Mouse (Mus musculus) midbrain, embryonic 14.5 days (tissue): ENCODE results near the gene Tmem52b. TPM values are rescaled to one million over a fixed set of nuclear protein-coding genes. Genes with fewer than 3 reads are reported as not detected.

ENCODE experiments used
- ATAC-seq: fragments of 200-750 bp; cut with Nextera tagmentation; 2 replicates; pipeline ENCODE4 v1.8.0; 2017; ENCODE audit warnings: moderate number of reproducible peaks, moderate library complexity; ENCODE audit not compliant: low FRiP score, low TSS enrichment
- DNase-seq: peaks from one replicate; pipeline ENCODE4 v3.0.0-alpha.2; 2015
- H3K27ac ChIP-seq: fragments of 300-500 bp; sonication (generic); replicated peaks from 2 replicates; pipeline ENCODE4 v1.5.1; 2014; ENCODE audit warnings: mild to moderate bottlenecking, low read depth, low read length, moderate library complexity
- H3K27me3 ChIP-seq: fragments of 300-500 bp; sonication (generic); 2 replicates; pipeline ENCODE4 v1.6.1; 2014; ENCODE audit warnings: low read length, control low read depth, mixed read lengths; ENCODE audit not compliant: control insufficient read depth, insufficient read depth
- H3K36me3 ChIP-seq: fragments of 300-500 bp; sonication (generic); 2 replicates; pipeline ENCODE4 v1.6.1; 2014; ENCODE audit warnings: low read length, control low read depth; ENCODE audit not compliant: control insufficient read depth, insufficient read depth
- H3K4me1 ChIP-seq: fragments of 300-500 bp; sonication (generic); 2 replicates; pipeline ENCODE4 v1.6.1; 2014; ENCODE audit warnings: mild to moderate bottlenecking, antibody characterized with exemption, low read length, control low read depth; ENCODE audit not compliant: control insufficient read depth, insufficient read depth
- H3K4me2 ChIP-seq: fragments of 300-500 bp; sonication (generic); 2 replicates; pipeline ENCODE4 v1.6.1; 2014; ENCODE audit warnings: mild to moderate bottlenecking, low read length, moderate library complexity
- H3K4me3 ChIP-seq: fragments of 300-500 bp; sonication (generic); replicated peaks from 2 replicates; pipeline ENCODE4 v1.5.1; 2014; ENCODE audit warnings: low read depth, low read length
- H3K9ac ChIP-seq: fragments of 300-500 bp; sonication (generic); replicated peaks from 2 replicates; pipeline ENCODE4 v1.6.1; 2014; ENCODE audit warnings: mild to moderate bottlenecking, low read length, moderate library complexity
- H3K9me3 ChIP-seq: fragments of 300-500 bp; sonication (generic); 2 replicates; pipeline ENCODE4 v1.6.1; 2016; ENCODE audit warnings: low read length, control low read depth, mixed read lengths; ENCODE audit not compliant: control insufficient read depth
- WGBS: fragments of 180-500 bp; shearing (Covaris S2); extraction: QIAGEN DNeasy Blood & Tissue Kit; methylation state at CpG from one replicate; pipeline ENCODE4 v1.1.7; 2014; 5-methylcytosine and 5-hydroxymethylcytosine counted together
- polyA plus RNA-seq: library from polyadenylated mRNA; unstranded; fragments of >200 nt; fragmentation: Nextera tagmentation; extraction: Ambion mirVana; gene quantifications from 2 replicates; pipeline ENCODE4 v1.2.1, GENCODE M21; 2014

Tmem52b gene
- polyA plus RNA-seq, 1 experiment from 2014 or later: not detected

DNA sequence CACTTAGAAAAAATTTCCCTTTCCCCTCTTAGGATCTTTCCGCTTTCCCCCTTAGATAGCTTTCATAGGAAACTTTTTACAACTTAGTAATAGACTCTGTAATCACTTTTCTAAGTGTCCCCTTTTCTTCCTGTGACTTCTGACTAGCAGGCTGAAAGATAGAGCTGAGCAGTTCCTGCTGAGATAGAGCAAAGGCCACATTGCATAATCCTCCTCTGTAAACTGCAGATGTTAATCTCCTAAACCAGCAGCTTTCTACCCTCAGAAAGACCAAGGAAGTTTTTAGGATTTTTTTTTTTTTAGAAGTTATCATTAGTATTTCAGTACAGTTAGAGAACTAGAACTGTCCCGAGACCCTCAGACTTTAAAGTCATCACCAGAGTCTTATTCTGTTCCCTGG is 8.9 kb upstream of the Tmem52b start:
- 86% methylated on average over 2 of the region's 2 CpGs for WGBS
- Histone ChIP-seq H3K9ac (no peak overlapping the region), H3K27me3 (no peaks in the 10 kb centered on the region), H3K4me3 (no peak overlapping the region), H3K4me1 (no peaks in the 10 kb centered on the region), H3K27ac (no peak overlapping the region), H3K4me2 (no peak overlapping the region), H3K9me3 (0 out of 2 replicates have a peak, but pooled peaks cover 3% of the 10 kb centered on the region), H3K36me3 (no peaks in the 10 kb centered on the region)
- ATAC-seq: no peak
- no peak for DNase-seq

DNA sequence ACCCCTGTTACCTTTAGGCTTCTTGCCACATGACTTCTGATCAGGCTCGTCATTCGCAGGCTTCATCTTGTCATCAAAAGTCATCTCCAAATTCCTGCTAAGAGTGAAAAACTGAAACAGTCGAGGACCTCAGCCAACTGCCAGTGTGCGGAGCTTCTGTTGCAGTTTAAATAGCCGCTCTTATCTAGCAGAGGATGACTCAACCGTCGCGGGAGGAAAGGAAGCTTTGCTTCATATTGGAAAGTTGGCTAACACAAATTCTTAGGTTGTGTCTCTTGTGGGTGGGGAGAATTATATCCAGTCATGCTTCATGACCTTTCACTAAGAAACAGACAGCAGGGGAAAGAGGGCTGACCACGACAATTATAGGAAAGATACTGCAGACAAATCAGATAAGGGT is 5.3 kb upstream of the Tmem52b start, which contains the start of gene Olr1:
TSS of gene Olr1 (minus strand) at position 142 of the 400 bp plus-strand sequence.
- no peaks in the 10 kb centered on the region for H3K4me1 ChIP-seq
- H3K4me3 ChIP-seq: no peak within 1 kb of the TSS
- H3K4me2 ChIP-seq: no peak within 1 kb of the TSS
- no peak within 1 kb of the TSS for H3K27ac ChIP-seq
- H3K36me3 ChIP-seq: no peaks in the 10 kb centered on the region
- ATAC-seq (no peak), DNase-seq (no peak)
- no peaks in the 10 kb centered on the region for H3K27me3 ChIP-seq
- H3K9me3 ChIP-seq: 0 out of 2 replicates have a peak, but pooled peaks cover under 1% of the 10 kb centered on the region
- 88% methylated on average over 9 of the region's 9 CpGs for WGBS
- H3K9ac ChIP-seq: no peak within 1 kb of the TSS

DNA sequence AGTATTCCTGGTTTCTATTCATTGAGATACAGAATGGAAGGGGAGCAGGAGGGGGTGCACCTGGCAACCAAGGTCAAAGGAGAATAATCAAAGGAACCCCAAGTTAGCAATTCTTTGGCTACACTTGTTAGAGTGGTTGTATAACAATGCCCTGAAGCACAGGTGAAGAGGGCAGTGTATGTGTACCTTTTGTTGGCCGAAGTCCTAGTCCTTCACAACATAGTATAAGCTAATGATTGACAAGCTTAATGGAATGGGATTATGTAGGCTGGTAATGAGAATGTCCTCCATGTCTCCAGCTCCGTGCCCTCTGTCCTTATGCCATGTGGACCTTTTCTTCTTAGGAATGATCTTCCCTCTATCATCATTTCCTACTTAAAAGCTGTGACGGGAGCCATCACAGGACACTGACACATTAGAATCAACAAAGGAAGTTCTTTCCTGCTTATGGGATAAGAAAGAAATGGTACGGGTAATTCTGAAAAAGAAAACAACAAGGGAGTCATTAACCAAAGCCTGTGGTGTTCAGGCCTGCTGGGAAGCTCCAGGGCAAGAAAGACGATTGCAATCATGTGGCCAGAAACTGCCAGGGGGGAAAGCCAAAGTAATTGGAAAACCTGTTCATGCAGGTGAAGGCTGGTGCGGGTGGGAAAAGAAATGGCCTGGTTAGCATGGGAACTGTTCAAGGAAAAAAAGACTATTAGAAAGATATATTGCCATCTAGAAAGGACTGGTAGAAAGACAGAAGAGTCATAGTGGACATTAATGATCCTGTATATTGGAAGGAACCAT is 2.0 kb upstream of the Tmem52b start:
- no peaks in the 10 kb centered on the region for H3K36me3 ChIP-seq
- no peak overlapping the region for H3K27ac ChIP-seq
- no peak overlapping the region for H3K4me3 ChIP-seq
- WGBS: 76% methylated on average over 6 of the region's 6 CpGs
- no peaks in the 10 kb centered on the region for H3K9me3 ChIP-seq
- ATAC-seq: no peak
- no peak overlapping the region for H3K9ac ChIP-seq
- no peaks in the 10 kb centered on the region for H3K27me3 ChIP-seq
- no peak for DNase-seq
- H3K4me2 ChIP-seq: no peak overlapping the region
- H3K4me1 ChIP-seq: no peaks in the 10 kb centered on the region

DNA sequence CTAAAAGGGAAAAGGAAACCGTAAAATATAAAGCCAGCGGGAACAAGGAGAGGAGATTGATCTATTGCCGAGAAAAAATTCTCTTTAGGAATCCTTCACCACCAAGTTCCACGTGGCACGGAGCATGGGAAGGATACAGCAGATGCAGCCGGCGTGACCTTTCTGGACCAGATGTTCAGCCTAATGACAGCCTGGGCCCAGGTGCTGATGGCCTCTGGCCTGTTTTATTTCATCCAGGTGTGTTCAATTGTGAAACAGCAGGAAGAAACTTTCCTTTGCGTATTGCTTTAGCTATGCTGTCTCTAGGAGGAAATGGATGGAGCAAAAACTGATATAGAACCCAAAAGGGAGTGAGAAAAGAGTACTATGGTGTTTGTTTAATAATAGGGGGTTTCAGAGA is 513 bp downstream of the Tmem52b start:
- WGBS: 88% methylated on average over 8 of the region's 8 CpGs
- no peak overlapping the region for H3K4me3 ChIP-seq
- no peaks in the 10 kb centered on the region for H3K27me3 ChIP-seq
- H3K9ac ChIP-seq: no peak overlapping the region
- H3K36me3 ChIP-seq: no peaks in the 10 kb centered on the region
- no peak overlapping the region for H3K4me2 ChIP-seq
- DNase-seq (no peak), ATAC-seq (no peak)
- H3K27ac ChIP-seq: no peak overlapping the region
- no peaks in the 10 kb centered on the region for H3K4me1 ChIP-seq
- no peaks in the 10 kb centered on the region for H3K9me3 ChIP-seq

DNA sequence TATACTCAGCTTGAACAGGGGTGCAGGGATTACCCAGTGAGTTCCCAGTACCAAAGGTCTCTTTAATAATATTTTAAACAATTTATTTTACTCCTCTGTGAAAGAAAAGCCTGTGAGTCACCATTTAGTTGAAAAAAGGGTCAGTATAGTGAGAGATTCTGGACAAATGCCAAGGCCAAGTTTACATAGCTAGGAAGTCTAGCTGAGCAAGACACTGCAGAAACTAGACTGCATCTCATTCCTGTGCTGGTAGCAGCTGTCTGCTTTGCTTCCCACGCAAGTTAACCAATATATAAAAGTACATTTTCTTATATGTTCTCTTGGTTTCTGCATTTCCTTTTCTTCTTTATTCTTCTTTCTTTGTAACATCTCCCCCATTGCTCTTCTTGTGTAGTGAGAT is 1.1 kb downstream of the Tmem52b start:
- Histone ChIP-seq H3K27me3 (no peaks in the 10 kb centered on the region), H3K9ac (no peak overlapping the region), H3K4me1 (no peaks in the 10 kb centered on the region), H3K4me3 (no peak overlapping the region), H3K9me3 (no peaks in the 10 kb centered on the region), H3K36me3 (no peaks in the 10 kb centered on the region), H3K27ac (no peak overlapping the region), H3K4me2 (no peak overlapping the region)
- WGBS: 62% methylated on average over 1 of the region's 1 CpGs
- ATAC-seq (no peak), DNase-seq (peak; percentile 50)

DNA sequence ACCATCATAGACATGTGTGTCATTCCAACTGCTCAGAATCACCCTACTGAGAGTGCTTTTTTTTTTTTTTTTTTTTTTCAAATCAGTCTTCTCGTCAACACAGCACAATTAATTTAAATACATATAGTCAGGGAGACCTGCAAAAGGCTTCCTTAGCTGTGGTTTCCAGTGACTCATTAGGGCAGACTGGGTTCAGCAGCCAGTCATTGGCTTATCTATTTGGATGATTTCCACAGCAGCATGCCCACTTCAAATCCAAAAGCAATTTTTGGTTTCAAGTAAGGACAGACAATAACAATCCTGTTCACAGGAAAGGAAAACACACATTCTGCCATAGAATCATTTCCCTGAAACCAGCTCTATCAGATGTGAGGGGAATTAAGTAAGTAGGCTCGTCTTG is 2.0 kb downstream of the Tmem52b start:
- no peak overlapping the region for H3K9ac ChIP-seq
- no peak overlapping the region for H3K4me3 ChIP-seq
- no peaks in the 10 kb centered on the region for H3K27me3 ChIP-seq
- ATAC-seq: no peak
- no peaks in the 10 kb centered on the region for H3K36me3 ChIP-seq
- no peaks in the 10 kb centered on the region for H3K4me1 ChIP-seq
- H3K9me3 ChIP-seq: no peaks in the 10 kb centered on the region
- WGBS: 83% methylated on average over 2 of the region's 2 CpGs
- no peak for DNase-seq
- H3K4me2 ChIP-seq: no peak overlapping the region
- H3K27ac ChIP-seq: no peak overlapping the region

DNA sequence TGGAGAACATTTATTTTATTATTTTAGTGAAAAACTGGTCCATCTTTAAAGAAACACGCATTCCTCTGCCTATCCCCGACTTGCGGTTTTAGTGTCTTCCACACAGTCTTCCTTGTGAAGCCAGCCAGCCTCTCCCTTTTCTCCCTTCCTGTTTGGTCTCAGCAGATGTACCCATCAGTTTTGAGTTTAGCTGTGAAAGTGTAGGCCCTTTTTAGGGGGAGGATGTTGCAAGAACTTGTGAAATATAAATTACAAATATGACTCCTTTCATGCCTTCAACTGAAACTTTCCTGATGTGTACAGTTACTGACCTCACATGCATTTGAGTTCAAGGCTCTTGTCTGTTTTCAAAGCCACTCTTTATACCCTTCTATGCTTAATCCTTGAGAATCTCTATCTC is 2.7 kb downstream of the Tmem52b start:
- Histone ChIP-seq H3K9me3 (no peaks in the 10 kb centered on the region), H3K27me3 (no peaks in the 10 kb centered on the region), H3K4me3 (no peak overlapping the region), H3K4me2 (no peak overlapping the region), H3K36me3 (no peaks in the 10 kb centered on the region), H3K4me1 (no peaks in the 10 kb centered on the region), H3K9ac (no peak overlapping the region), H3K27ac (no peak overlapping the region)
- no peak for ATAC-seq
- 94% methylated on average over 3 of the region's 3 CpGs for WGBS
- DNase-seq: no peak

DNA sequence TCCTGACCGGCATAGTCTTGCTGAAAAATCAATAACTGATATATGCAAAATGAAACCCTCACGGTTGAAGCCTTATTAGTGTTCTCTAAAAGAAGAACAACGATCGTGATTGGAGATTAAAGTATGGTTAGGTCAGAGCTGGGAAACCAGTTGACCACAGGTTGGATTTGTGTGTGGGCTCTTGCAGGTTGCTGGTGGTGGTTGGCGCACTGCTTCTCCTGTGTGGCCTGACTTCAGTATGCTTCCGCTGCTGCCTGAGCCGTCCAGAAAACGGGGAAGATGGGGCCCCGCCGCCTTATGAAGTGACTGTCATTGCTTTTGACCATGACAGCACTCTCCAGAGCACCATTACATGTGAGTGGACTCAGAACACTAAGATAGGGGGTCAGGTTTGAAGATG is 4.0 kb downstream of the Tmem52b start:
- H3K9me3 ChIP-seq: no peaks in the 10 kb centered on the region
- H3K4me1 ChIP-seq: no peaks in the 10 kb centered on the region
- no peak for ATAC-seq
- 94% methylated on average over 10 of the region's 10 CpGs for WGBS
- no peak overlapping the region for H3K27ac ChIP-seq
- H3K9ac ChIP-seq: no peak overlapping the region
- no peak overlapping the region for H3K4me3 ChIP-seq
- no peaks in the 10 kb centered on the region for H3K36me3 ChIP-seq
- no peaks in the 10 kb centered on the region for H3K27me3 ChIP-seq
- no peak for DNase-seq
- no peak overlapping the region for H3K4me2 ChIP-seq

DNA sequence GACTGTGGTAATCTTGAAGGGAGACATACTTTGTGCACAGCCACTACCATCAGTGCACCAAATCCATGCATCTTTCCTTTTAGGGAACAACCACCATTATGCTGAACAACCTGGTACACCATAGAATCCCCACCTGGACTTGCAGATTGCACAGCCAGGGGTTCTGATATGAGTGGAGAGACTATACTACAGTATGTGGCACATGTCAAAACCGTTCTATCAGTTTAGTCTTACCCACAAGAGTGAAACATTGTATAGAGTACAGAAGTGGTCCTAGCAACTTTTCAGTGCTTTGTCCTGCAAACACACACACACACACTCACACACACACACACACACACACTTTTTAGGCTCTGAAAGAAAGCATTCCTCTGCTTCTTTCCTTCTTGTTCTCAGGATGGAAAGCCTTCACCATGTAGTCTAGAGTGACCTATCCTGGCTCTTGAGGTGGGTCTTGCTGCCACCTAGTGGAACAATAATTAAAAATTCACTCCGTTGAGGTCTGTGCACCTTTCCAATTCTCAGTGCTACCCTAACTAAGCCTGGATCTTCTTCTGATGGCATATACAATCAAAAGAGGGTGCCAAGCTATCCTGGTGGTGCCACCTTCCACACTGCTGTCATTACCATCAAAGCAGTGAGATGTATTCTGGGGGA is 5.5 kb downstream of the Tmem52b start:
- Histone ChIP-seq H3K9ac (no peak overlapping the region), H3K36me3 (no peaks in the 10 kb centered on the region), H3K4me2 (no peak overlapping the region), H3K27me3 (no peaks in the 10 kb centered on the region), H3K4me1 (no peaks in the 10 kb centered on the region), H3K4me3 (no peak overlapping the region), H3K27ac (no peak overlapping the region), H3K9me3 (no peaks in the 10 kb centered on the region)
- DNase-seq (peak; percentile 78), ATAC-seq (peak; percentile 81)
- WGBS: 54% methylated on average over 2 of the region's 2 CpGs
